Mouse (Mus musculus): ENCODE data around the gene Prpf40b. TPM values are rescaled to one million over a fixed set of nuclear protein-coding genes. Genes with fewer than 3 reads are reported as not detected.

Gene Prpf40b
- total RNA-seq (2023): 15.1 TPM

DNA sequence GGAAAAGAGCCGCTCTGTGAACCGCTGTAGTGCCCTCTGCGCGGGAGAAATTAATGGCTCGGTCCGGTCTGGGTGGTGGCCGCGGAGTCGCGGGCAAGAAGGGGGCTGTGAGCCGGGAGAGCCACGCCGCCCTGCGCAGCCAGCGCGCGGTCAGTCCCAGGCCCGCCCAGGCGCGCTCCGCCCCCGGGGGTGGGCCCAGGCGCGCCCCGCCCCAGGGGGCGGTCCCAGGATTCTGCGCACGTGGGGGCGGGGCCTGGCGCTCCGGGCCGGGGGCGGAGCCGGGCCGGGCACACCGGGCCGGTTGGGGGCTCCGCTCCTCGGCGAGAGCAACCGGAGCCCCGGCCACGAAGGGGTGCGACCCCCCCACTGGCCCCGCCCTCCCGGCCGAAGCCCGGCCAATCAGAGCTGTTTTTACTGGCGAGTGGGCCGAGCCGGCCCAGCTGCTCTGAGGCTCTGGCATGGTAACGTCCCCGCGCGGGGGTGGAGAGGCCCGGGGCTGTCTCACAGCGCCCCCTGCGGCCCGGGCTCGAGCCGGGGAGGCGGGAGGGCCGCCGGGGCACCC lies at the start of gene Prpf40b:
Prpf40b (plus strand) TSS at position 275 of the 562 bp plus-strand sequence.

DNA sequence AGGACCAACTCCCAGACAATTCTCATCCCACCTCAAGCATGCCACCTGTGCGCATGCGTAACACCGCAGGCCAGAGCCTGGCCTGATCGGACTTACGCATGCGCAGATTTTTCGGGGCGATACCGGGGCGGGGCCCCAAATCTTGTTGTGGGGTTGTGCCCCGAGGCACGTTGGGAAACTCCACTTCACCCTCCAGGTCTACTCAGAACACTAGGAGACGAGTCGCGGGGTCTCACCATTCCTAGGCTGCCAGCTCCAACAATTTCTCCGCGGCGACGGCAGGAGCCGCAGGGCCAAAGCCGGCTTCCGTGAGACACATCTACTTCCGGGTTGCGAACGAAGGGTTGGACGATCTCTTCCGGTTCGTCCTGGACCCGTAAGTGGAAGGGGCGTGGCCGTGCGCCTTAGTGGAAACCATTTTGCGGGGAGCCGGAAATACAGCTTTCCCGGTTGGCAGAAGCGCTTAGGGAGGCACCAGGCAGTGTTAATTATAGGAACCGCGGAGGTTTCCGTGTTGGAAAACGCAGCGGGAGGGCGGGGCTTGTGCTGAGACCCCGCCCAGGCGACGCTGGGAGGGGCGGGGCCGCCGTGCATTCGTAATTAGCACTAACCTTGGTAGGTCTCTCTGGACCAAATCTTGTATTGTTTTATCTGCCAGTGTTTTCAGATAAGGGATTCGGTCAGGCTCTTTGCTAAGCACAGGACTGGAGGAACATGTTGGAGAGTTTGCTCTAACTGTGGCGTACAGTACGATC lies 43.1 kb upstream of the Prpf40b start, which contains the start of gene Mcrs1:
Mcrs1 (minus strand) TSS at position 336 of the 755 bp plus-strand sequence.

DNA sequence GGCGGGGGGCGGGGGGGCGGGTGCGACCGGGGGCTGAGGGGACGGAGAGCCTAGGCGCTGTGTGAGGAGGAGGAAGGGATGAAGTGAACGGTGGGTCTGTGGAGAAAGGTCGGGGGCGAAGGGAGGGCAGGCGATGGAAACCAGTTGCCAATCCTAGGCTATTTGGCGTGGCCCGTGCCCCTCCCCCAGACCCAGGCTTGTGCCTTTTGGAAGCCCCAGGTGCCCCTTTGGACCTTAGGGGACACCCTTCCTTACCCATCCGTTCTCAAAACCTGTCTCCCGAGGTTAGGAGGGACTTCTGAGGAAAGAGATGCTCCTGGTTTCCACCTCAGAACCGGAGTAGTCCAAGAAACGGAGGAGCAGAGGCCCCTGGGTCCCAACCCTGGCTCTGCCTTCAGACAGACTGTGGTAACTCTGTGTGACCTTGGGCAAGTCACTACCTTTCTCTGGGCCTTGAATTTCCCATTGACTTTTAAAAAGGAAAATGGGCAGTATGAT lies 646 bp downstream of the Prpf40b start, which contains the start of gene Fam186b:
Fam186b (minus strand) TSS at position 405 of the 498 bp plus-strand sequence.

Other genes with a start within 250 kb of the Prpf40b start
- not detected for gene Prph, start 239.9 kb upstream of the Prpf40b start, total RNA-seq (2023)
- gene Troap, start 220.5 kb upstream of the Prpf40b start, total RNA-seq (2023): 0.31 TPM
- not detected for gene C1ql4, start 207.3 kb upstream of the Prpf40b start, total RNA-seq (2023)
- gene Dnajc22, start 201.9 kb upstream of the Prpf40b start, total RNA-seq (2023): not detected
- gene Spats2, start 169.2 kb upstream of the Prpf40b start, total RNA-seq (2023): not detected
- gene Kcnh3, start 70.2 kb upstream of the Prpf40b start, total RNA-seq (2023): 4.8 TPM
- gene Mcrs1, start 43.1 kb upstream of the Prpf40b start, total RNA-seq (2023): 111 TPM
- gene Fam186b, start 801 bp downstream of the Prpf40b start, total RNA-seq (2023): not detected
- 39.3 TPM for gene Fmnl3, start 75.4 kb downstream of the Prpf40b start, total RNA-seq (2023)
- gene Tmbim6, start 97.8 kb downstream of the Prpf40b start, total RNA-seq (2023): 359 TPM
- gene Nckap5l, start 162.7 kb downstream of the Prpf40b start, total RNA-seq (2023): 46.4 TPM
- 6.3 TPM for gene Bcdin3d, start 179.6 kb downstream of the Prpf40b start, total RNA-seq (2023)
- gene Faim2, start 233.1 kb downstream of the Prpf40b start, total RNA-seq (2023): not detected